Mouse (Mus musculus) G1E (cell line): ENCODE results near the gene Gm4869. TPM values are rescaled to one million over a fixed set of nuclear protein-coding genes. Genes with fewer than 3 reads are reported as not detected.

Experiments used
- ATAC-seq: 2 replicates; pipeline ENCODE4 v1.8.0; 2016; ENCODE audit warnings: mild to moderate bottlenecking; ENCODE audit not compliant: insufficient number of reproducible peaks, poor library complexity, low FRiP score, severe bottlenecking; ENCODE audit errors: extremely low read depth
- DNase-seq: peaks from one replicate; pipeline ENCODE4 v3.0.0; 2012; ENCODE audit warnings: low spot score
- H3K27me3 ChIP-seq: 2 replicates; pipeline ENCODE4 v1.6.1; 2012; ENCODE audit warnings: mild to moderate bottlenecking, low read length, inconsistent platforms; ENCODE audit not compliant: insufficient read depth
- H3K36me3 ChIP-seq: replicated peaks from 2 replicates; pipeline ENCODE3; 2012; ENCODE audit warnings: mild to moderate bottlenecking, inconsistent platforms
- H3K4me1 ChIP-seq: 2 replicates; pipeline ENCODE4 v1.6.1; 2012; ENCODE audit warnings: low read depth, low read length, inconsistent platforms, mixed read lengths; ENCODE audit not compliant: insufficient read depth
- H3K4me3 ChIP-seq: 2 replicates; pipeline ENCODE4 v1.5.1; 2012; ENCODE audit warnings: low read depth, mild to moderate bottlenecking, inconsistent platforms, low read length, moderate library complexity, mixed read lengths
- H3K9me3 ChIP-seq: replicated peaks from 2 replicates; pipeline ENCODE4 v1.6.1; 2012; ENCODE audit warnings: inconsistent platforms
- CTCF ChIP-seq: IDR thresholded peaks from 2 replicates; pipeline ENCODE4 v1.5.1; 2012; ENCODE audit warnings: low read depth, low read length, inconsistent platforms, mixed read lengths
- GATA1 ChIP-seq: IDR thresholded peaks from 2 replicates; pipeline ENCODE4 v1.6.1; 2012; ENCODE audit warnings: borderline replicate concordance, low read length, inconsistent platforms, mixed read lengths
- GATA2 ChIP-seq: IDR thresholded peaks from 2 replicates; pipeline ENCODE4 v1.6.1; 2012; ENCODE audit warnings: low read depth, low read length, inconsistent platforms, borderline replicate concordance
- POLR2AphosphoS5 ChIP-seq: IDR thresholded peaks from 2 replicates; pipeline ENCODE4 v1.6.1; 2012; ENCODE audit warnings: low read depth, low read length, inconsistent platforms; ENCODE audit not compliant: insufficient replicate concordance
- TAL1 ChIP-seq: conservative IDR thresholded peaks from 2 replicates; pipeline ENCODE4 v1.6.1; 2012; ENCODE audit warnings: low read depth, low read length, inconsistent platforms, mixed read lengths
- polyA plus RNA-seq: library from polyadenylated mRNA; stranded (reverse); fragments of >175 nt; gene quantifications from 2 replicates; pipeline ENCODE4 v1.2.3, GENCODE M21; 2012
- total RNA-seq, 2 experiments: library from RNA; stranded (forward) in 1 of 2; stranded (reverse) in 1 of 2; fragments of 200-1000 nt in 1 of 2; fragments of >200 nt in 1 of 2; fragmentation: Nextera tagmentation in 1 of 2; gene quantifications; 2 replicates each; pipeline ENCODE4 v1.2.3; 2014 to 2017

The Gm4869 gene
- total RNA-seq (2014; fragmentation: Nextera tagmentation) (not detected in 2 replicates), total RNA-seq (2017) (not detected in 2 replicates), polyA plus RNA-seq (not detected in 2 replicates)

DNA sequence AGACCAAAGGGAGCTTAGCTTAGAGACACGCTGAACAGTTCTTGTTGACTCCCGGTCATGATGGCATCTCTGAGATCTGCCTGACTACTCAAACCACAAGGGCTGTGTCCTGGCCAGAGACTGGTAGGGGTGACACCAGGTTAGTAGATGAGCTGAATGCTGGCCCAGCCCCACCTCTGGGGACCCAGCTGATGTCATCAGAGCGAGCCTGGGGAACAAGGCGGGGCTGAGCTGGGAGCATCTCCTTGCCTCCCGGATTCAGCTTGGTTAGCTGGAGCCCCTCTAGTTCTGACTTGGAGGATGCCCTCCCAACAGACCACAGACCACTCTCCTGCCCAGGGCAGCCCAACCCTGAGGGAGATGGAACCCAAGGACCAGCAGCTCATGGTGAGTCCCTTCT, at the start of gene Gm4869:
Gene Gm4869 (plus strand): TSS at position 301 of the 400 bp plus-strand sequence.
- TF ChIP-seq TAL1 = no peak
- no peak for TF ChIP-seq GATA2
- TF ChIP-seq POLR2AphosphoS5 = no peak
- no peak for TF ChIP-seq CTCF
- H3K36me3 ChIP-seq = peaks cover 64% of the 10 kb centered on the region
- H3K4me3 ChIP-seq = no peak within 1 kb of the TSS
- peaks cover 5% of the 10 kb centered on the region for H3K4me1 ChIP-seq
- H3K27me3 ChIP-seq = peaks cover 2% of the 10 kb centered on the region; the same call in 1 of the 2 replicates
- ATAC-seq = no peak
- no peaks in the 10 kb centered on the region for H3K9me3 ChIP-seq
- no peak for DNase-seq

DNA sequence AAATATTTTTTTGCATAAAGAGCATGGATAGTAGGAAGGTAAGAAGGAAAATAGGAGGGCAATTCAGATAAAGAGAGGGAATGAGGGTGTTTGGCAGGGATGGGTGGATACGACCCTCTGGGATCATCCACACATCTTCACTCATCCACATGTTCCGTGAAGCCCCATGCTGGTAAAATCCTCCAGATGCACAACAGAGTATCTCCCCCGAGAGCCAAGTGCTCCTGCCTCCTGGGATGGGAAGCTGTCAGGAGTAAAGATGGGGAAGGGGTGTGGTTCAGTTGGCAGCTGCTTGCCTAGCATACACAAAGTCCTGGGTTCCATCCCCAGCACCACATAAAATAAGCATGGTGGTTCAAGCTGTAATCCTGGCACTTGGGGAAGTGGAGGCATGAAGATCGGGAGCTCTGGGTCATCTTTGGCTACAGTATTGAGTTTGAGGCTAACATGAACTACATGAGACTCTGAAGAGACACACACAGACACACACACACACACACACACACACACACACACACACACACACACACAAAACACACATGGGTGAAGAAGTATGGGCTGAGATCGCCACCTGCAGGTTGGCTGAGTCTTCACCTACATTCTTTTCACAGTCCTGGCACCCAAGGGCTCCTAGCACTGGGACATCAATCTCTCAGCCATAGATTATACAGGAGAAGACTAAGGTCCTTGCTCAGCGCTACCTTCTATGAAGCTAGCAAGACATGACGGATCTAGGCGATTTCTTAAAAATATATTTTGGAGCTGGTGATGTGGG, 49.1 kb upstream of the Gm4869 start:
- Histone ChIP-seq H3K36me3 (no peaks in the 10 kb centered on the region), H3K27me3 (peaks cover 44% of the 10 kb centered on the region), H3K9me3 (no peaks in the 10 kb centered on the region), H3K4me1 (peaks cover under 1% of the 10 kb centered on the region; the same call in 1 of the 2 replicates), H3K4me3 (no peak overlapping the region)
- TF ChIP-seq CTCF = no peak
- TF ChIP-seq TAL1 = no peak
- no peak for TF ChIP-seq GATA2
- TF ChIP-seq GATA1 = no peak
- TF ChIP-seq POLR2AphosphoS5 = no peak
- ATAC-seq (no peak), DNase-seq (no peak)

DNA sequence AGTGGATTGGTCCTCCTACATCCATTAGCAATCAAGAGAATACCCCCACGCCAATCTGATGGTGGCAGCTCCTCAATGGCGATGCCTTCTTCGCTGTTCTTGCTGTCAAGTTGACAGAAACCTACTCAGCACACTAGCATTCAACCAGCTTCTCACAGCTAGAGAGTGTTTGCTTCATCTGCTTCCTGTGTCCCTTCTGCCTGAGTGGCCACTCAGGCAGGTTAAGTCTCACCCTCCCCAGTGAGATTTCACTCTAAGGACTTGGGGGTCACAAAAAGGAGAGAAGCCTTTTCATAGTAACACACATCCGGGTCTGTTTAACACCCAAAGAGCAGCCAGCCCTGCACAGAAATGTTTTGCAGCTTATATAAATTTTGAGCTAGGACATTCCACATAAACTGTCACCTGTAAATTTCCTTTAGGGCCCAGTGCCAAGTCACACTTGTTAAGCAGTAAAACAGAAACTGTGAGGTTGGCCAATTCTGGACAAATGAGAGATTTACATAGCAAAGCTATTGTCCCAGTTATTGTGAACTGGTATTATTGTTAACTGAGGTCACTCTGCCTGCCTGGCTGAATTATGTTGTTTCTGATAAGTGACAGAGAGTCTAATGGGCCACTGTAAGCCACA, 42.7 kb upstream of the Gm4869 start:
- Histone ChIP-seq H3K4me1 (peaks cover 3% of the 10 kb centered on the region), H3K27me3 (peaks cover 45% of the 10 kb centered on the region), H3K36me3 (no peaks in the 10 kb centered on the region), H3K9me3 (no peaks in the 10 kb centered on the region), H3K4me3 (no peak overlapping the region)
- DNase-seq (no peak), ATAC-seq (no peak)
- no peak for TF ChIP-seq POLR2AphosphoS5
- TF ChIP-seq CTCF = no peak
- no peak for TF ChIP-seq GATA2
- no peak for TF ChIP-seq TAL1
- no peak for TF ChIP-seq GATA1

DNA sequence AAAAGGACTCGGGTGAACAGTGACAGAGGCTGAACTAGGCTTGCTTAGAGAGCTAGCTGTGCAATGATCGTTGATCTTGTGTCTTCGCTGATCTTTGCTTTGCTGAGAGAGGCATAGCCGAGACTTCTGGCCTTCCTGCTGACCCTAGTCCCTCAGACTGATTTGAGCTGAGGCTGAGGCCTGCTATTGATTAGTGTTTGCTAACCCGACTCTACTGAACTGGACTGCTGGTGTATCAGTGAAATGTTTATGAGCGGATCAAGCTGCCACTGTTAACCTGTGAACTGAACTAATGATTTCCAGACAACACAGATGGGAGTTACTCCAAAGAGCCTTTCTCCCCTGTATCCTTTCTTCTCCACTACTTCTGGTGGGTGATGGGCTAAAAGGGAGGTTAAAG, 40.3 kb upstream of the Gm4869 start:
- Histone ChIP-seq H3K27me3 (peaks cover 37% of the 10 kb centered on the region), H3K9me3 (no peaks in the 10 kb centered on the region), H3K36me3 (no peaks in the 10 kb centered on the region), H3K4me3 (no peak overlapping the region), H3K4me1 (peaks cover 3% of the 10 kb centered on the region)
- TF ChIP-seq TAL1 (no peak), GATA2 (no peak), GATA1 (no peak), CTCF (no peak), POLR2AphosphoS5 (no peak)
- ATAC-seq = no peak
- no peak for DNase-seq

DNA sequence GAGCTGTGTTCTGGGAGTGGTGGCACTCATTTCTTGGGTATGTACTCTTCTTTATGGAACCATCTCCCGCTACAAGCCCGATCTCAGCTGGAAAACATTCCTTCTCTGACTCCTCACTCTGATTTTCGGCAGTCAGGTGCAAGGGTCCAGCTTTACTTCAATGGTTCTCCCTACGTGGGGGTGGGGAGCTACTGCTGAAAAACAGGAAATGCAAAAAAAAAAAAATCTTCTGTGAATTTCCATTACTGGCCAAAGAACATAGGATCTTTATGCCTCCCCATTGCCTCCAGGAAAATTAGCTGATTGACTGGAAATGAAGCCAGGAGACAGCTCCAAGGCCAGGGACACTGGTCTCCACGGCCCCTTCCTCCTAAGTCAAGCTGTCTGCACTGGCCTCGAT, 38.8 kb upstream of the Gm4869 start:
- Histone ChIP-seq H3K4me1 (no peaks in the 10 kb centered on the region; the same call in 1 of the 2 replicates), H3K27me3 (peaks cover 37% of the 10 kb centered on the region), H3K9me3 (no peaks in the 10 kb centered on the region), H3K36me3 (no peaks in the 10 kb centered on the region), H3K4me3 (no peak overlapping the region)
- ATAC-seq = no peak
- DNase-seq = no peak
- TF ChIP-seq POLR2AphosphoS5 (no peak), CTCF (no peak), GATA1 (no peak), GATA2 (no peak), TAL1 (no peak)

DNA sequence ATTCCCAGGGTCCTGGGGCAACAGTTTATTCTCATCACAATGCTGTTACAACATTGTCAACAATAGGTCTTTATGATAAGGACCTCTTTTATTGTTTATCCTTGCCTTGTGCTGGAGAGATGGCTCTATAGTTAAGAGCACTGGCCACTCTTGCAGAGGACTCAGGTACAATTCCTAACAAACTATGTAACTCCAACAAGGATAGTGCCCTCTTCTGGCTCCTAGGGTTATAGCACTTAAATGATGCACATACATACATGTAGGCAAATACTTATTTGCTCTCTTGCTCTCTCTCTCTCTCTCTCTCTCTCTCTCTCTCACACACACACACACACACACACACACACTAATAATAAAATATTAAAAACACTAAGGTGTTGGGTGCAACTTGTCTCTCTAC, 36.6 kb upstream of the Gm4869 start:
- DNase-seq (no peak), ATAC-seq (no peak)
- Histone ChIP-seq H3K4me1 (no peaks in the 10 kb centered on the region; the same call in 1 of the 2 replicates), H3K27me3 (peaks cover 25% of the 10 kb centered on the region), H3K9me3 (no peaks in the 10 kb centered on the region), H3K36me3 (no peaks in the 10 kb centered on the region), H3K4me3 (no peak overlapping the region)
- TF ChIP-seq POLR2AphosphoS5 (no peak), CTCF (no peak), GATA1 (no peak), TAL1 (no peak), GATA2 (no peak)
